ENCODE assay signal across 24 mouse cellular contexts in genomic region chr11:29237364-29237763, GRCm38 (mm10). TPM values are rescaled to one million over a fixed set of nuclear protein-coding genes. Genes with fewer than 3 reads are reported as not detected.
A peak's percentile ranks its signal among the peaks of the same experiment; 100 is the strongest.
DNase-seq lines count a peak whose midpoint lies in the region; ATAC-seq and TF ChIP-seq lines count a peak whose summit lies in the region.
"Had no signal": no experiment of that assay in that cellular context is flagged by ENCODE, and none has a peak within 500 bp of the region (broad histone marks: within the 10 kb centered on the region; RNA-seq: fewer than 3 reads in every experiment).

No protein-coding gene starts in this region.

- H3K4me2 ChIP-seq in liver, embryonic 14.5 days (ENCODE audit: low read depth): no peak overlapping the region
- H3K4me2 ChIP-seq in liver, postnatal 0 days (ENCODE audit: low read depth, low read length): no peak overlapping the region
- H3K4me2 ChIP-seq: embryonic facial prominence, embryonic 12.5 days; forebrain, embryonic 13.5 days had no signal

- H3K9me3 ChIP-seq in liver, embryonic 14.5 days (ENCODE audit: control insufficient read depth, low read length): no peaks in the 10 kb centered on the region
- no peaks in the 10 kb centered on the region for H3K9me3 ChIP-seq in liver, postnatal 0 days (ENCODE audit: low read length)
- H3K9me3 ChIP-seq: embryonic facial prominence, embryonic 10.5 days; embryonic facial prominence, embryonic 12.5 days; forebrain, embryonic 13.5 days; G1E had no signal

- H3K9ac ChIP-seq in liver, embryonic 14.5 days (replicated peaks): no peak overlapping the region
- H3K9ac ChIP-seq in liver, postnatal 0 days (replicated peaks): no peak overlapping the region
- H3K9ac ChIP-seq: embryonic facial prominence, embryonic 12.5 days; forebrain, embryonic 13.5 days had no signal

- no peaks in the 10 kb centered on the region; the same call in 1 of the 2 replicates for H3K36me3 ChIP-seq in liver, embryonic 14.5 days (replicated peaks; ENCODE audit: control insufficient read depth, insufficient read depth, low read depth)
- peaks cover 4% of the 10 kb centered on the region; the same call in 1 of the 2 replicates for H3K36me3 ChIP-seq in liver, postnatal 0 days (replicated peaks; ENCODE audit: insufficient read depth, low read length)

- no peak overlapping the region for H3K27ac ChIP-seq in liver, embryonic 14.5 days
- H3K27ac ChIP-seq in liver, postnatal 0 days (ENCODE audit: low read depth): no peak overlapping the region
- H3K27ac ChIP-seq: embryonic facial prominence, embryonic 10.5 days; embryonic facial prominence, embryonic 12.5 days; forebrain, embryonic 13.5 days had no signal

- peak; percentile 24; the same call in 1 of the 2 replicates for TF ChIP-seq EP300 in liver, embryonic 14.5 days (IDR thresholded peaks at IDR 0.05; ENCODE audit: low read depth)
- TF ChIP-seq EP300 in liver, postnatal 0 days (IDR thresholded peaks at IDR 0.05; ENCODE audit: low read depth): no peak

- no peaks in the 10 kb centered on the region for H3K27me3 ChIP-seq in liver, embryonic 14.5 days (ENCODE audit: control insufficient read depth, insufficient read depth, low read length)
- H3K27me3 ChIP-seq in liver, postnatal 0 days (ENCODE audit: insufficient read depth, low read length): no peaks in the 10 kb centered on the region
- H3K27me3 ChIP-seq: CH12.LX; embryonic facial prominence, embryonic 12.5 days; forebrain, embryonic 13.5 days; Patski had no signal

- DNase-seq in heart, adult 11 months: peak; percentile 40
- no peak for DNase-seq in heart, postnatal 25 days (ENCODE audit: low spot score)
- DNase-seq in liver, embryonic 14.5 days (ENCODE audit: low read depth in 3 of 3, low spot score in 3 of 3): no peak
- DNase-seq in liver, postnatal 0 days: no peak
- DNase-seq in layer of hippocampus, adult 9-11 months: no peak
- DNase-seq: adrenal gland, adult 8-10 months; adrenal gland, postnatal 14 days; adrenal gland, postnatal 36 days; B cell, adult 2 months; cerebellum, adult 11-12 months; cerebellum, adult 2 months; cerebellum, adult 9-10 months; cerebellum, postnatal 10 days; cerebellum, postnatal 25 days had no signal

- ATAC-seq in liver, embryonic 14.5 days (ENCODE audit: insufficient read depth): no peak
- ATAC-seq in liver, postnatal 0 days: no peak
- peak; percentile 42; the same call in 1 of the 2 replicates for ATAC-seq in megakaryocyte progenitor cell, adult 5-6 weeks (replicated peaks; ENCODE audit: poor library complexity)
- ATAC-seq: activated CD4-positive, CD25-positive, alpha-beta regulatory T cell, adult 4 months; CD4-positive, CD25-positive, alpha-beta regulatory T cell, adult 4 months; forebrain, embryonic 13.5 days; forebrain, embryonic 16.5 days; Patski had no signal

- intact Hi-C loops in heart, postnatal 25 days (cut with DNase I): no loop called here

- H3K4me3 ChIP-seq in liver, embryonic 14.5 days (ENCODE audit: insufficient read depth in 1 of 2, low read depth in 2 of 2, low read length in 2 of 2): no peak overlapping the region
- H3K4me3 ChIP-seq in liver, postnatal 0 days (ENCODE audit: low read depth, low read length): no peak overlapping the region
- H3K4me3 ChIP-seq: embryonic facial prominence, embryonic 10.5 days; embryonic facial prominence, embryonic 12.5 days; forebrain, embryonic 13.5 days had no signal

- no peak for TF ChIP-seq CTCF in liver, embryonic 14.5 days (IDR thresholded peaks at IDR 0.05; ENCODE audit: low read depth)
- TF ChIP-seq CTCF in liver, postnatal 0 days (IDR thresholded peaks at IDR 0.05; ENCODE audit: low read depth): no peak

- no peaks in the 10 kb centered on the region for H3K4me1 ChIP-seq in liver, embryonic 14.5 days (replicated peaks; ENCODE audit: control insufficient read depth in 2 of 2, insufficient read depth in 2 of 2, low read length in 1 of 2)
- no peaks in the 10 kb centered on the region for H3K4me1 ChIP-seq in liver, postnatal 0 days (ENCODE audit: insufficient read depth)
- H3K4me1 ChIP-seq: embryonic facial prominence, embryonic 10.5 days; embryonic facial prominence, embryonic 12.5 days; forebrain, embryonic 13.5 days had no signal

RNA-seq across cellular contexts. Expression of gene Cfap36, which starts 9.8 kb away (rescaled TPM):
- total RNA-seq in heart, postnatal 25 days (2021): 10 to 100 TPM; 12.8 to 16.0 TPM
- 2.2 and 5.2 TPM in 2 replicates for polyA plus RNA-seq in liver, embryonic 14.5 days (2012; rRNA removed)
- 12.4 and 16.2 TPM in 2 replicates for polyA plus RNA-seq in liver, embryonic 14.5 days (2014; fragmentation: Nextera tagmentation; extraction: Ambion mirVana)
- 12.7 and 14.9 TPM in 2 replicates for polyA plus RNA-seq in liver, postnatal 0 days (2015; fragmentation: Nextera tagmentation; extraction: Ambion mirVana)
- 34.2 and 39.6 TPM in 2 replicates for total RNA-seq in megakaryocyte progenitor cell, adult 5-6 weeks (2015)
- total RNA-seq in megakaryocyte progenitor cell, adult 5-6 weeks (2017): 35.8 and 40.7 TPM in 2 replicates
